Mouse (Mus musculus): Measurements from ENCODE around the gene Rab4a.
"Not testable (repeated sequence)": the region's sequence is repeated elsewhere in the genome, so short reads cannot be mapped to it uniquely, and the experiment has no call there.

Rab4a gene

GRCm38 (mm10) chr8:123788416-123789170 lies 17.2 kb upstream of the Rab4a start:
- in situ Hi-C loops (cut with MboI, MseI): no loop called here

DNA sequence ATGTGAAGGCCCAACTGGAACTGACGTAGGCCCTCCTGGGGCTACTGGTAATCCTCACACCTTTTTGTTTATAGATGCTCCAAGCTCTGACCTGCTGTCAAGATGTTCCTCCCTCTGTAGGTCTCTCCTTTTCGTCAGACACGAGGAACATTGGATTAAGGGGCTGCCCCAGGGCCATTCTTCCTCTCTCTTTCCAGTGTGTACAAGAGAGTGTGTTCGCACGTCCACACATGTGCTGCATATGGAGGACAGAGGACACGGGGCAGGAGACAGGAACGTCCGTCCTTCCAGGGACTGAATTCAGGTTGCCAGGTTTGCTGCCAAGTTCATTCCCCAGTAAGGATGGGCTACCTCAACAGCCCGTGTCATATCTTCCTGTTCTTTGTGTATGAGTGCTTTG lies 16.3 kb upstream of the Rab4a start:
- in situ Hi-C loops (cut with MboI, MseI): no loop called here

DNA sequence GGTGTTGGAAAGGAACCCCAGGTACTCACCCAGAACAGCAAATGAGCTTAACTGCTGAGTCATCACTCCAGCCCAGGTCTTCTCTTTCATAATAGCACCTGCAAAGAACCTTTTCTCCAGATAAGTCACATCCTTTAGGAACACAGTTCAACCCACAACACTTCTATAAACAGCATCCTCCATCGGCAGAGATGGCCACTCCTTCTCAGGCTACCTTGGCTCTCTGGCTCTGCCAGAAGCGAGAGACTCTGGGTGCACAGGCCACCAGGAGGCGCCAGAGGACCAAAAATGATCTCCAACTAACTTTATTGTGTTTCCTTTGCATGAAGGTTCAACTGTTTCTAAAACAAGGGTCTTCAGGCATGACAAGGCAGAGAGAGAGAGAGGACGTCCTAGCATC lies 15.8 kb upstream of the Rab4a start:
- in situ Hi-C loops (cut with MboI, MseI): no loop called here

DNA sequence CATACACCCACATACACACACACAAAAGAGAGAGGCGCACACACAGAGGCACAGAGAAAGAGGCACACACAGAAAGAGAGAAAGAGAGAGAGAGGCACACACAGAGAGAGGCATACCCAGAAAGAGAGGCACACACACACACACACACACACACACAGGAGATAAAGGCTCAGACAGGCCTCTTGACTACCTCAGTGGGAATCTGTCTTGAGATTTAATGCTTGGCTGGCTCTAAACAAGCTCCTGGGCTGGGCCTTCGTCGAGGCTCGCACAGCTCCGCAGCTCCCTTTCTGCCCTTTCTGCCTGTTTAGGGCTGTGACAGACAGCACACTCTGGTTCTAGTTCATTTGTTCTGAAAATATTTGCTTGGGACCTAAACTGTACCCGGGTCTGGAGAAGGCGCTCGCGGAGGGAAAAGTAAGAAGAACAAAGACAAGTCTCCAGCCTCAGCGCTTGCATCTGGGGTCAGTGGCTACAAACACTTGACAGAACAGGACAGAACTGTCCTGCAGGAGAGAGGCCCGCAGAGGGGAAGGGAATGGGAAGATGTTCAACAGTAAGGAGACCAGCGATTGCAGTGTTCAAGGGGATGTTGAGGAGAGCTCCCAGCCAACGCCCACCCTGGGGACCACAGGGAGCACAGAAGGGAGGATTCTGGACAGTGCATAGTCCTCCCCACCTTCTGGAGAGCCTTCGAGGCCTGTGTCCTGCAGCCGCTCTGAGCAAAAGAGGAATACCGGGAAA lies 14.5 kb upstream of the Rab4a start:
- in situ Hi-C loops (cut with MboI, MseI): no loop called here

DNA sequence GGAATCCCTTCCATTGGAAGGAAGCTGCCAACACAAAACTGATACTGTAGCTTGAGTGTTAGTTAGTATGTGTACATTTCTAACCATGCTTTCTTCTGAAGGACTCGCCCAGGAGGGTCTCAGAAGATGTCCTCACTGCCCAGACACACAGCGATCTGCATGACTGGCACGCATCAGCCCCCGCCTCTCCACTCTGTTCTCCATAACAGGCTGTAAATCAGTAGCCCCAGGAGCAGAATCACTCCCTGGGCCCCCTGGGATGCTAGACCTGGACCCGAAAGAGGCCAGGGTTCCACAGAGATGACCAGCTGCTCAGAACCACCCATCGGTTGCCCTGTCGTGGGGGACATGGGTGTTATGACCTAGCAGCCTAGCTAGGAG lies 13.9 kb upstream of the Rab4a start:
- in situ Hi-C loops (cut with MboI, MseI): no loop called here

GRCm38 (mm10) chr8:123793900-123794299 lies 11.9 kb upstream of the Rab4a start:
- in situ Hi-C loops (cut with MboI, MseI): no loop called here

GRCm38 (mm10) chr8:123794766-123795165 lies 11.0 kb upstream of the Rab4a start:
- in situ Hi-C loops (cut with MboI, MseI): no loop called here

GRCm38 (mm10) chr8:123796758-123797157 lies 9.0 kb upstream of the Rab4a start:
- in situ Hi-C loops (cut with MboI, MseI): no loop called here

DNA sequence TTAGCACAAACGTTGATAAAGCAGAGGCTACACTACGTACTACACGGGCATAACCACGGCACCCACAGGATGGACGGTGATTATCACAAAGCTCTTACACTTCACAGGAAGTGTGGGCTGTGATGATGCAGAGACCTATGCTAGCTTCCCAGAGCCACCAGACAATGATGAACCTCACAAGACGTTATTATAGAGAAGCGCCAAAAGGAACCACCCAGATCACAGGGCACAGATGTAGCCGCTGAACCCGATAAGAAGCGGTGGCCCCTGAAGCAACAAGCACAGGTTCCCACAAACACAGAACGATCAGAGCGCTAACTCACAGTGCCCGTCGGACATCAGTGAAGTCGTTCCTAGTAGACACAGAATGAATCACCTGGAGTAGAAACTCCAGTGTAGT lies 7.9 kb upstream of the Rab4a start:
- in situ Hi-C loops (cut with MboI, MseI): no loop called here

DNA sequence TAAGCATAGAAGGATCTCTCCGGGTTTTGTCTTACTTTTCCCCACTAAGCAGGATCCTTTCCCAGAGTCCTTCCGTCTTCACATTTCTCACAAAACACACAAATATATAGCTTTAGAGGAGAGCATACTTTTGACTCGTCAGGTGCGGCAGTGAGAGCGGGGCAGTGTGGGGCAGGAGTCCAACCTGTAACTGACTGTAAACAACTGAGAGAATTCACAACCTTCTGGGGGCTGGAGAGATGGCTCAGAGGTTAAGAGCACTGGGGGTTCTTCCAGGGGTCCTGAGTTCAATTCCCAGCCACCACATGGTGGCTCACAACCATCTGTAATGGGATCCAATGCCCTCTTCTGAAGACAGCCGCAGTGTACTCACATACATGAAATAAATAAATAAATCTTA lies 6.4 kb upstream of the Rab4a start:
- in situ Hi-C loops (cut with MboI, MseI): no loop called here

- in situ Hi-C loops (cut with MboI, MseI): no loop called here
Observed at GRCm38 (mm10) chr8:123799885-123800284, 5.9 kb upstream of the Rab4a start.

DNA sequence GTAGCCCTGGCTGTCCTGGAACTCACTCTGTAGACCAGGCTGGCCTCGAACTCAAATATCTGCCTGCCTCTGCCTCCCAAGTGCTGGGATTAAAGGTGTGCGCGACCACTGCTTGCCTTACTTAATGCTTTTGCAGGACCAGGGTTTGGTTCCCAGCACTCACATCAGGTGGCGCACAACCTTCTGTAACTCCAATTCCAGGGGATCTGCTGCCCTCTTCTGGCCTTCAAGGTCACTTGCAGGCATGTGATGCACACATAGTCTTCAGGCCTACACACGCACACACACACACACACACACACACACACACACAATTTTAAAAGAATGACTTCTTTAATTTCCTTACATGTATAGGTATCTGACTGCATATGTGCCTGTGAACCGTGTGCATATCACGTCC lies 4.9 kb upstream of the Rab4a start:
- in situ Hi-C loops (cut with MboI, MseI): no loop called here

DNA sequence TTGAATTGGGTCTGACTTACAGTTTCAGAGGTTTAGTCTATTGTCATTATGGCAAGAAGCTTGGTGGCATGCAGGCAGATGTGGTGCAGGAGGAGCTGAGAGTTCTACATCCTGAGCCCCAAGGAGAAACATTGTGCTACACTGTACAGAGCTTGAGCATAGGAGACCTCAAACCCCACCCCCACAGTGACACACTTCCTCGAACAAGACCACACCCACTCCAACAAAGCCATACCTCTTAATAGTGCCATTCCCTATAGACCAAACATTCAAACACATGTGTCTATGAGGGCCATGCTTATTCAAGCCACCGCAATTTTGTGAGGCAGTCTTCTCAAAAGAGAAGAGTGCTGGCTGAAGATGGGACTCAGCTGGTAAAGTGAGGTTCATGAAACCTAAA lies 4.2 kb upstream of the Rab4a start:
- in situ Hi-C loops (cut with MboI, MseI): no loop called here

GRCm38 (mm10) chr8:123803639-123804038 lies 2.1 kb upstream of the Rab4a start:
- in situ Hi-C loops (cut with MboI, MseI): no loop called here

- in situ Hi-C loops (cut with MboI, MseI): no loop called here
Observed at GRCm38 (mm10) chr8:123804586-123804985, 1.2 kb upstream of the Rab4a start.

GRCm38 (mm10) chr8:123805209-123805717 lies 522 bp upstream of the Rab4a start:
- in situ Hi-C loops (cut with MboI, MseI): no loop called here

- in situ Hi-C loops (cut with MboI, MseI): no loop called here
Observed at GRCm38 (mm10) chr8:123806374-123806935, 670 bp downstream of the Rab4a start.

- in situ Hi-C loops (cut with MboI, MseI): no loop called here
Observed at GRCm38 (mm10) chr8:123807024-123807431, 1.2 kb downstream of the Rab4a start.

DNA sequence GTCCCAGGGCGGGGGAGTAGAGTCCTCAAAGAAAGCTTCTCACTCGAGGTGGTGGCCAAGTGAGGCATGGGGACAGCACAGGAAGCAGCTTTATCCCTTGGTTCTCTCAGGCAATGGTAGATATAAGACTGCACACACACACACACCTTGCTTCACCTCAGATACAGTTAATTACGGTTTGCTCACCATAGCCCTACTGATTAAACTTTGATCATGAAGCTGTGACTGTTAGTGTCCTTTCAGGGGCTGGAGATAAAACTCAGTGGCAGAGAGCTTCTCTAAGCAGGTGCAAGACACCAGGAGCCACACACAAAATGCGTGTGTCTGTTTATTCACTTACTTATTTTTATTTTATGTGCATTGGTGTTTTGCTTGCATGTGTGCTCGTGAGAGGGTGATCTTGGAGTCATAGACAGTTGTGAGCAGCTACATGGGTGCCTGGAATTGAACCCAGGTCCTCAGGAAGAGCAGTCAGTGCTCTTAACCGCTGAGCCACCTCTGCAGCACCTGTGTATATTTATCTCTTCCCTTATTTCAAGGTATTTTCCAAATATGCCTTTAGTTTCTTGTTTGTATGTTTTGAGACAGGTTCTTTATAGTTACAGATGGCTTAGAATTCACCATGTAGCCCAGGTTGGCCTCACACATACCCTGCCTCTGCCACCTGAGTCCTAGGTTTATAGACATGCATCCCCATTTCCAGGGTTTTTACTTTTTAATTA lies 2.2 kb downstream of the Rab4a start:
- in situ Hi-C loops (cut with MboI, MseI): no loop called here

DNA sequence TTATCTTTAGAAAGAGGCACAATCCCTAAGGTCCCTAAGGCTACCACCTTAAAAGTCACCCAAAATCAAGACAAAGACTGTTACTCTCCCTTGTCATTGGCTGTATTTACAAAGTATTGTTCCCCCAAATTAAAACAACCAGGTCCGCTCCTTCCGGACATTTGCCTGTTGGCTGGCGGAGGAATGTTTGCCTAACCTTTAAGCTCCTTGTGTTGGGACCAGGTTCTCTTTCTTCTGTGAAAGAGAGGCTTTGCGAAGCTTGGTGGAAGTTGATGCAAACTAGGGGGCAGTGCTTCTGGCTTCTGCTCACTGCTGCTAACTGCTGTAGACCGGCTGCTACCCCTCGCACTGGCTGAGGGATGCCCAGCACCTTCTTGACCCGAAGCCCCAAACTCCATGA lies 2.9 kb downstream of the Rab4a start:
- in situ Hi-C loops (cut with MboI, MseI): no loop called here

- in situ Hi-C loops (cut with MboI, MseI): not testable (repeated sequence)
Observed at GRCm38 (mm10) chr8:123809342-123809741, 3.6 kb downstream of the Rab4a start.

- in situ Hi-C loops (cut with MboI, MseI): no loop called here
Observed at GRCm38 (mm10) chr8:123812227-123812626, 6.4 kb downstream of the Rab4a start.

Data from T-helper 1 cell (primary cell).